Mouse (Mus musculus) heart, postnatal 4 days (tissue): Measurements from ENCODE around the gene Mgp. TPM values are rescaled to one million over a fixed set of nuclear protein-coding genes. Genes with fewer than 3 reads are reported as not detected.
"Not testable (repeated sequence)": the region's sequence is repeated elsewhere in the genome, so short reads cannot be mapped to it uniquely, and the experiment has no call there.

Experiments used
- DNase-seq: peaks from one replicate; pipeline ENCODE4 v3.0.0; 2021
- total RNA-seq, 2 experiments: library from RNA; stranded (reverse); gene quantifications; 2 replicates each; pipeline ENCODE4 v1.2.3; 2021

Gene Mgp
- total RNA-seq, 2 experiments from 2014 or later = 188 to 201 TPM

DNA sequence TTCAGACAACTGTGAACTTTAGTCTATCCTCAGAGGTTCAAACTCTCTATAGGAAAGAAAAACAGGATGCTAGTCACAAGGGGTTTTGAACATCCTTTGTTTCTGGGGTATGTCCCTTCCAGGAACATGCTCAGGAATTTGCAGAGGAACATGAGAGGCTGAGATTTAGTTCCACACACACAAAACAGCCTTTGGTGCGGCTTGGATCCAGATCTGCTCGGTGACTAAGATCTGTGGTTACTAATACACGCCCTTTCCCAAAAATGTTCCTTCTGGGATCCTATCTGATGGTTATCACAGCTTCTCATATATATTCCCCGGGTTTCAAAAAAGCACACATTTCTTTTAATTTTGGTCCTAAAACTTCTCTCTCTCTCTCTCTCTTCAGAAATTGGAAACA lies 22.2 kb upstream of the Mgp start:
- no peak for DNase-seq

DNA sequence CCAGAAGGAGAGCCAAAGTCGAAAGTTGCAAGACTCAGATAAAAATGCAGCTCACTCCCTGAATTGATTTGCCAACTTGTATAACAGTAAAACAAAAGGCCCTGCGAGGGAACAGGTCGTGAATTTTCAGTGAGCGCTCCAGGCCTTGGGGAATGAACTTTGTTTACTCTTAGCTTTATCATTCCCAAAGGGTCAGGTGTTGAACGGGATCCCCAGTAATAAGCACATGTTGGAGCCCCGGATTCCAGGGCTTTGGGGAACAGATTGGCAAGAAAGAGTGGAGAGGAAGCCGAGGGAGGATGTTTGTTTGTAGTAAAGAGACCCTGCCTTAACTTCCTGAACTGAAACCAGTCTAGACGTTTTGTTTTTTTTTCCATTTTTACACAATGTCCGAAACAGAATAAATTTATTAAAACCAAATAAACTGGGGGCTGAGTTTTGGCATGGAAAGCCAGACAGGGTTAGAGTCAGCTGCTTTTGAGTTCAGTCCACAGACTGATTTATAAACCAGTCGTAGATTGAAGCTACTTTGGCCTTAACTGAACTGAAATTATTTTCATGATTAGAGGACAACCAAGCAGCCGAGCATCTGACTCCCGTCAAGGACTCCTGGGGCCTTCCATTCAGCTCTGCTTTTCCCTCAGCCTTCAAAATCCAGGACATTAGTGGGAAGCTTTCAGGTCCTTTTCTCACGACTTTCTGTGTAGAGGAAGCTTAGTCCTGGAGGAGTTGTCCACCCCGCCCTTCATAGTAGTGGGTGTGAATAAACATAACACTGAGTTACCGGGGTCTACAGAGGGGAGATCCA lies 19.1 kb upstream of the Mgp start:
- no peak for DNase-seq

DNA sequence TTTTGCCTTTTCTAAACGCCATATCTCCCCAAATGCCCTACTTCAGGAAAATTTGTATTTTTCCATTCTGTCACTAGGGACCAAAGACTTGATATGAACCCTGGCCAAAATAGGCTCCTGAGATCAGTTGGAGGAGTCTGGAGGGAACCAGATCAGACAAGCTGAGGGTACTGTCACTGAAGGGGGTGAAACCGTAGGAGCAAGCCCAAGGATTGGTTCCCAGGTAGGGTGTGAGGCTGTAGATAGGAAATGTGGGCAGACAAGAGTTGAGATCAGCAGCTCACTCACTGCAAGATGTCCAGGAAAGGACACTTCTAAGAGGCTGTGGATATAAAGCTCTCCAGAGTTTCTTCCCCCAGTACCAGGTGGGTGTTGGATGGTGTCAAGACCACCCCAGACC lies 16.4 kb upstream of the Mgp start:
- no peak for DNase-seq

DNA sequence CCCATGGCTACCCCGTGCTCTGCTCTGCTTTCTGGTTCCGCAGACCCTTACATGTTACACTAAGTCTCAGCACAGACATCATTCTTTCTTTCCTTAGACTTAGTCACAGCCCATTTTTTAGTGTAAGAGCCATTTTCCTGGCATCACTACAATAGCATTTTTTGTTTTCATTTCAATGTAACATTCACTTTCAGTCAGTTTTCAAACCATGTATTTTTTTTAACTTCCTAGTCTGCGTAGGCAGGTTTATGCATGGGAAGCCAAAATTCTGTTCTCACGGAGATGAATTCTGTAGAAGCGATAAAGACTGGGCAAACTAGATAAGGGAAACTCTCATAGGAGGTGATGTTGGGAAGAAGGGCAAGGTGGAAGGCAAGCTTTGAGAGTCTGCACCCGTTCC lies 13.9 kb upstream of the Mgp start:
- DNase-seq = no peak

DNA sequence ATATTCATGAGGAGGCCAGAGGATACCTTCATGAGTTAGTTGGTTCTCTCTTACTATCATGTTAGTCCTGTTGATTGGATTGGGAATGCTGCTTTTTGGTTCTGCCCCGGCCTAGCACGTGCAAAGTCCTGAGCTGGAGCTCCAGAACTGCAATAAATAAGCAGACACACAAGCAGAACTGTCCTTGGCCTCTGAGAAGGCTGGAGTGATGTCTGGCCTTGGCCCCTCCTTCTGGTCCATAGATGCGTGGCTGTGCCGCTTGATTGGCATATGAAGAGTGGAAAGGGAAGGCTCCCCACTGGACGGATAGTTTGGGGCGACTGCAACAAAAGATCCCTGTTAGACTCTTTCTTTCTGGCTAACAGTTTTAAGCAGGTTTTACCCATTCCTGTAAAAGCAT lies 13.4 kb upstream of the Mgp start:
- no peak for DNase-seq

GRCm38 (mm10) chr6:136887854-136888253 lies 12.2 kb upstream of the Mgp start:
- DNase-seq = peak; percentile 70

GRCm38 (mm10) chr6:136884766-136885165 lies 9.1 kb upstream of the Mgp start:
- not testable (repeated sequence) for DNase-seq

DNA sequence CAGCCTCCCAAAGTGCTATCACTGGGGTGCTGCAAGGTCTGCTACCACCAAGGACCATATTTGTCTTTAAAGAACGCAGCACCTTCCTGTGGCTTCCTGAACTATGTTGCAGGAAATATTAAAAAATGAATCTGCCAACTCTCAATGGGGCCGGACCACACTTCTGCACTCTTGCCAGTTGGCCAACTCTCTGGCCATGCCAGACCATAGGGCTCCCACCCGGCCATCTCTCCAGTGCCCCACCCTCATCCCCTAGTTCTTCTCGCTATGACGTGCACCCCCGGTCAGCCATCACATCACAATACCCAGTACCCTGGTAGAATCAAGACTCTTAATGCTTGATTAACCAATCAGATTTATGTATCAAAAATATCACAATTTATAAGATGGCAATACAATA lies 8.3 kb upstream of the Mgp start:
- no peak for DNase-seq

GRCm38 (mm10) chr6:136883431-136883915 lies 7.8 kb upstream of the Mgp start:
- no peak for DNase-seq

GRCm38 (mm10) chr6:136881678-136882077 lies 6.1 kb upstream of the Mgp start:
- DNase-seq = no peak

DNA sequence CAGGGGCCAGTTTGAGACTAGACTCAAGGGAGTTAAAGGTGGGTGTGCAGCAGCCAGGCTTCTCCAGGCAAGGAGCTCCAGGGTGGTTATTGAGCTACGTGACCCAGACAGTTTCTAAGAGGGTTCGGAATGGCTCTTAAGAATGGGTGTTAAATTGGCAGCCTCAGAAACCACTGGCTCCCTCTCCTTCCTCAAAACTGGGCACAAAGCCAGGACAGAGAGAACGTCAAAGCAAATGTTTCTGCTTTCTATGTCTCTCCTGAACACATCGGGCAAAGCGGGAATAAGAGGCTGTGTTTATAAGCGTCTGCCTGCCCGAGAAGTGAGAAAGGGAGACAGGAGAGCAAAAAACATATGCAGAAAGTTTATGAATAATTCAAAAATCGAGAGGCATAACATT lies 1.0 kb downstream of the Mgp start:
- peak; percentile 55 for DNase-seq

DNA sequence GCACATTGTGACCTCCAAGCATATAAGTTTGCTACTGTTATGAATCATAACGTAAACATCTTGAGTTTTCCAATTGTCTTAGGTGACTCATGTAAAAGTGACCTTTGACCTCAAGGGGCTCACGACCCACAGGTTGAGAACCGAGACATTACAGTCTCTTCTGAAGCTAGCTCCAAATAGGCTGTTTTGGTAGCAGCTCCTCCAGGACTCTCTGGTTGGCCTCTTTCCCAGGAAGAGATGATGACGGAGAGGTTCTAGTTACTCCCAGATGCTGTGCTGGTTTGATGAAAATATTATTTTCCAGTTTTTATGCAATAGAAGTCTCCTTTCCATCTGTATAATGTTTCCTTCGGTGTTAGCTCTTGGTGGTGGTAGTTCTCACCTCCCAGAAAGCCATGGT lies 6.7 kb downstream of the Mgp start:
- no peak for DNase-seq

- no peak for DNase-seq
Measured at GRCm38 (mm10) chr6:136866150-136866549, 9.5 kb downstream of the Mgp start.

DNA sequence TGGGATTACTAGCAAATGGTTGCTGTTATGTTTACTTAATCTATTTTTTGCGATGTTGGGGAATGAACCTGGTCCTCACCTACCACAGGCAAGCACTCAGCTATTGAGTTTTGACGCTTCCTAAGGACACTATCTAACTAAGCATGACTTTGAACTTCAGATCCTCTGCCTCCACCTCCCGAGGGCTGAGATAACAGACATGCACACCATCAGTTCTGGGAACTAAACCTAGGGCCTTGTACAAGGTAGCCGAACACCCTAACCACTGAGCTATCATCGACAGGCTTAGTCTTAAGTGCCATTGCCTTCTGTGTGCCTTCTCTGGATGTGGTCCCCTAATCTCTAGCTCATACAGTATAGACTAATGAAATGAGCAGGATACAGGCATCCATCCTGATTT lies 10.3 kb downstream of the Mgp start:
- no peak for DNase-seq

DNA sequence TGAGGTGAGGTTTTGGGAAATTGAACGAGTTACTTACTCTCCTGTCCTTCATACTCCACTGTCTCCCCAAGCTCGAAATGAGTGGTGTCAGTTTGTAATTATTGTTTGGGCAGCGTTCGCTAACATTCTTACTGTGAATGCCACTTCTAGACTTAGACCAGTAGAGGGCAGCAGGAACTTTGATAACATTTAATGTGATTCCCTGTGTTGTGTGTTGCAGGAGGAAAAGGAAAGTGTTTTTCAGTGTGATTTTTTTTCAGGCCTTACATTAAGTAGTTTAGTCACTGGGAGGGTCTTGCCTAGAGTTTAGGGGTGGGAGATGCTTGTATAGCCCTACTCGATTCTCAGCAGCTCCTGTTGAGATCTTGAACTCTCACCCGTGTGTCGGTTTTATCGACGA lies 14.6 kb downstream of the Mgp start:
- peak; percentile 40 for DNase-seq

DNA sequence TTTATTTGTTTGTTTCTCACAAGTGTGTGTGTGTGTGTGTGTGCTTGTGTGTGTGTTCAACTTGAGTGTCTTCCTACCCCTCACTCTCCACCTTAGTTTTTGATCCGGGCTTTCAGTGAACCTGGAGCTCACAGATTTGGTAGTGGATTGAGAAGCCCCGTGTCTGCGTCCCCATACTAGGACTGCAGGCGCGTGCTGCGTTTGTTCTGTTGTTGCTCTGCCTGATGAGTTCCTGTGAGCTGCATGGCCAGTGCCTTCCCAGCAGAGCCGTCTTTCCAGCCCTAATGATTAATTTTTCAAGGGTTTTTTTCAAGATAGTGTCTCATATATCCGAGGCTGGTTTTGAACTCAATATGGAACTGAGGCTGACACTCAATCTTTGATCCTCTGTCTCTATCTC lies 17.2 kb downstream of the Mgp start:
- DNase-seq = peak; percentile 16

- peak; percentile 37 for DNase-seq
Measured at GRCm38 (mm10) chr6:136857873-136858260, 17.8 kb downstream of the Mgp start.

GRCm38 (mm10) chr6:136857186-136857872 lies 18.3 kb downstream of the Mgp start, which contains the start of gene Art4:
Gene Art4, minus strand, starts transcription at chr6:136857733.
- DNase-seq = peak; percentile 38

DNA sequence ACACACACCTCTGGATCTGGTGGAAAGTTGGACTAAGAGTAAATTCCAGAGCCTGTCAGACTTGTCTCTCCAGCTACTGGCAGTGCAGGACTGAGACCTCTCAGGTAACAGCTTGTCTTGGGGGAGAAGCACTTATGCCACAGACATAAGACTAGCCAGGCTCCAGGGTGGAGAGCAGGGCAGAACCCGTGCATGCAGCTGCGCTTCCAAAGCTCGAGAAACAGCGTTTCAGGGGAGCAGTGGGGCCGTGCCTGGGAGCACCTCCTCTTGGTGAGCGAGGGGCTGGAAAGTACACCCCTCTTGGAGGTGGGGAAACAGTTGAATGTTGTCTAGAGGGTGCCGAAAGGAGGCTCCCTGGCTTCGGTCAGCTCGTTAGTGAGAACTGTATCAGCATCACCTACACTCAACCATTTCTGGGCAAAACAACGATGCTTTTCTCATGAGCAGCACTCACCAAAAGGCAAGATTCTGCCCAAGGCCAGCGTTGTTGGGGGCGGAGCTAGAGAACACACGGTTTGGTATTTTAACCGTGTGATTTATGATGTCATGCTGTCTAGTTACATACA lies 19.5 kb downstream of the Mgp start:
- peak; percentile 27 for DNase-seq

DNA sequence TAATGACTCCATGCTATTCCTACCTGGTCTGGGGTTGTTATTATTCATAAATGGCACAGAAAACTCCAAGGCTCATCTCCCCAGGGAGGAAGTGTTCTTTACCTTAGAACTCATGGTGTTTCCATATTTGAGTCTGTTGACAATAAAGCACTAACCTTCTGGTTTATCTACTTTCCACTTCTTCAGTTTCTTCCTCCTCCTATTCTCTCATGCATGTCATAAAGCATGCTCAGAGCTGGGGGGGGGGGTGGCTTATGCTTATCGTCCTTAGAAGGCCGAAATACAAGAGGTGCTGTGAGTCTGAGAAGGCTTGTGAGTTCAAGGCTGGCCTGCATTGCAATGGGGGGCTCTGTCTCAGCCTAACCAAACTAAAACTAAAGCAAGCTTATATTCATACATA lies 20.4 kb downstream of the Mgp start:
- no peak for DNase-seq

DNA sequence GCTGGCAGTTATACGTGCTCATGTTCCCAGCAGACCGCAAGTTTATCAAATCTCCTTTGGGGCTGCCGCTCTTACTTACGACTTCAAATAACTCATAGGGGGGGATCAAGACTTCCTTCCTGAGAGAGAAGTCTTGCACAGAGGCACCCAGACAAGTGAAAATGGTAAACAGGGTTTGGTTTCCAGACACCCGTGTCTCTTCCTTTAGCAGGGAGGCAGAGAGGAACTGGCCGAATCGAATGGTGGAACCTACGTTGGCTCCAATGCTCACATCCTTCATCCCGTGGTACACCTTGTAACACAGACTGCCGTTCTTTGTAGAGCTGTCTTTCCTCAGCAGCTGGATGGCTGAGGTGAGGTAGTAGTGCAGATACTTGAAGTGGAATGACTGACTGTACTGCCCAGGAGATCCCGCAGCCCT lies 21.3 kb downstream of the Mgp start:
- DNase-seq = no peak

DNA sequence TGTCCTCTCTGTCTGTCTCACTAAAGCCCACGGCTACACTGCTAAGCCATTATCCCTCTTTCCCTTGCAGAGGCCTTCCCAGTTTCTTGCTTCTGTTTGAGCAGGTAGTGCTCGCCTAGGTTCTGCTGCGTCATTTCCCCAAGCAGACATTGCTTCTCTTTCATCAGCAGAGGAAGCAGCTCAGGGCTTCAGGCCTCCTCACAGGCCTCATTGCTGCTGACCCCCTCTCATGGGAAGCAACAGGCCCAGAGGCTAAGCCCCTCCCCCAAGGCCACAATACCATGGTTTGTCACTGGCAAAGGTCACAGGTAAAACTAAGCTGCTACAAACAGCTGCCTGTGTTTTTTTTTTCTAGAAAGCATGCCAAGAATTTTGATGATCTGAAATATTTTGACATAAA lies 22.9 kb downstream of the Mgp start:
- no peak for DNase-seq

DNA sequence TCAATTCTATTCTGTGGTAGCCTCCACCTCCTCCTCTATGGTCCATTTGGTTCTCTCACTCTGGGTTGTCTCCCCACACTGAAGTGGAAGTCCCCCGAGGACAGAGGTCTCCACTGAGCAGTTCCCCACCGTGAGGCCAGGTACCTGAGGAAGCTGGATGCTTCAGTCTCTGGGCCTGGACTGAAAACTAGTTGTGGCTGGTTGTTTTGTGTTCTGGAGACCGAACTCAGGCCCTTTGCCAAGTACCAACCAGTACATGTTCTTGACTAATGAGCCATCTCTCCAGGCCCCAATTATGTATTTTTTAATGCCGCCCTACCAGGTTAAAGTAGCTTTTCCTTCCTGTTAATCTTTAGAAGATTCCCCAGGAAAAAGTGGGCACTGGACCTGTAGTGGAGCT lies 23.3 kb downstream of the Mgp start:
- no peak for DNase-seq

DNA sequence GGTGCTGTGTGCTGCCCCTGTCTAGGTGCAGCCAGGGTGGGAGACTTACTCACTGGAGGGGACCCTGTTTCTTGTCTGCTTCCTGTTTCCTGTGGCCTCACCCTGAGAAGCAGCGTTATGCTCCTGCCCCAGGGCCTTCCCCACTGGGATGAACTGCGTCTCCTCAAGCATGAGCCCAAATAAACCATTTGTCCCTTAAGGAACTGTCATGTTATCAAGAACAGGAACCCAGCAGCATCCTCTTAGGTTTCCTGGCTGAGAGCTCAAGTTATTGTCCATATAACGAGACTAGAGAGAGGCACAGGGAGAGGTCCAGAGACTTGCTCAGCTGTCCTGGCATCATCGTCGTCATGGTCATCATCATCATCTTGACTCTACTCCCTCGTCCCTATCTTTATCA lies 25.4 kb downstream of the Mgp start:
- DNase-seq = no peak
